In the genomic region with DNA sequence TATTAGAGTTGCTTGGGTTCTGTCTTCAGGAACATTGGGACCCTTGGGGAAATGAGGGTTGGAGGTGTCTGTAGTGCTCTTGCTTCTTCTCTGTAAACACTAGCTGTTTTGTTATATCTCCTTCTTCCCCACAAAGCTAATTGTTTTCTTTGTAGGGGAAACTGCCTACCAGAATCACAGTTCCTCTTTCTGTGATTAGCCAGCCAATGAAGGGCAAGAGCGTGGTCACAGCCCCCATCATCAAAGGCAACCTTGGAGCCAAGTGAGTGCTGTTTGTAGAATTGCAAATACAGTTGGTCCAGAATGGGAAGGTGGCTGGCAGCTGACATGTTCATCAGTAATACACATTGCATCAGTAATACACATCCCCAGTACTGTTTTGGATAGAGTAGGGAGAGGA, we compare ENCODE assay signal across 30 mouse cellular contexts. TPM values are rescaled to one million over a fixed set of nuclear protein-coding genes. Genes with fewer than 3 reads are reported as not detected.
DNase-seq lines count a peak whose midpoint lies in the region; ATAC-seq and TF ChIP-seq lines count a peak whose summit lies in the region.
"Had no signal": no experiment of that assay in that cellular context is flagged by ENCODE, and none has a peak within 500 bp of the region (broad histone marks: within the 10 kb centered on the region; RNA-seq: fewer than 3 reads in every experiment).

No protein-coding gene starts in this region.

- peak; percentile 47 for DNase-seq in 416B (ENCODE audit: low read depth)
- peak; percentile 37 to 49 for DNase-seq in B cell, adult 2 months
- no peak for DNase-seq in heart, postnatal 10 days
- DNase-seq in lung, adult 2 months, result no peak
- no peak for DNase-seq in urinary bladder, postnatal 14 days (ENCODE audit: low spot score)
- DNase-seq: adrenal gland, adult 8-10 months; cerebellum, adult 9-11 months; gastrocnemius, postnatal 10 days; heart, adult 11 months; kidney, postnatal 36 days; lung, embryonic 14.5 days; lung, postnatal 36 days had no signal

- H3K4me1 ChIP-seq in bone marrow macrophage, adult 2 months (ENCODE audit: control insufficient read depth, insufficient read depth, low read length), result peaks cover 11% of the 10 kb centered on the region
- H3K4me1 ChIP-seq in lung, adult 2 months (ENCODE audit: control insufficient read depth, insufficient read depth, low read length), result no peaks in the 10 kb centered on the region
- H3K4me1 ChIP-seq: embryonic facial prominence, embryonic 10.5 days; kidney, embryonic 15.5 days; limb, embryonic 12.5 days; neural tube, embryonic 13.5 days had no signal

- ATAC-seq in megakaryocyte progenitor cell, adult 5-6 weeks (replicated peaks; ENCODE audit: poor library complexity), result peak; percentile 76
- ATAC-seq: activated CD4-positive, CD25-positive, alpha-beta regulatory T cell, adult 4 months; forebrain, embryonic 16.5 days; hindbrain, postnatal 0 days; intestine, postnatal 0 days; liver, embryonic 12.5 days; midbrain, embryonic 16.5 days had no signal

- TF ChIP-seq POLR2A in bone marrow macrophage, adult 2 months (IDR thresholded peaks at IDR 0.05; ENCODE audit: borderline replicate concordance, low read depth, low read length), result no peak
- TF ChIP-seq POLR2A in lung, adult 2 months (IDR thresholded peaks at IDR 0.05; ENCODE audit: borderline replicate concordance, extremely low read depth, low read depth, low read length), result no peak

- H3K4me3 ChIP-seq in bone marrow macrophage, adult 2 months (ENCODE audit: insufficient read depth, low read length), result no peak overlapping the region
- H3K4me3 ChIP-seq in lung, adult 2 months (replicated peaks; ENCODE audit: extremely low read depth, low read depth, low read length), result no peak overlapping the region
- H3K4me3 ChIP-seq: embryonic facial prominence, embryonic 10.5 days; kidney, embryonic 15.5 days; limb, embryonic 12.5 days; liver, embryonic 12.5 days; myocyte; neural tube, embryonic 13.5 days had no signal

- intact Hi-C loops in heart, postnatal 10 days (cut with DNase I), result no loop called here

- no peak for TF ChIP-seq CTCF in bone marrow macrophage, adult 2 months (IDR thresholded peaks at IDR 0.05; ENCODE audit: low read depth, low read length)
- TF ChIP-seq CTCF in lung, adult 2 months (IDR thresholded peaks at IDR 0.05; ENCODE audit: insufficient read depth, low read length), result no peak

- 79% methylated on average over 1 of the region's 1 CpGs for WGBS in lung, adult 2 months

- H3K27ac ChIP-seq in bone marrow macrophage, adult 2 months (ENCODE audit: insufficient read depth, low read depth, low read length), result peak overlapping the region; percentile 68
- H3K27ac ChIP-seq: embryonic facial prominence, embryonic 10.5 days; hindbrain, postnatal 0 days; kidney, embryonic 15.5 days; limb, embryonic 12.5 days; liver, embryonic 12.5 days; neural tube, embryonic 13.5 days had no signal

RNA-seq across cellular contexts. Expression of a gene that starts 32.8 kb away (rescaled TPM):
- 13.1 and 14.2 TPM in 2 replicates for polyA plus RNA-seq in bone marrow macrophage, adult 2 months (2012; ENCODE audit: insufficient read depth, insufficient read length, missing spikeins)
- total RNA-seq in megakaryocyte progenitor cell, adult 5-6 weeks (2015), result 10.8 and 22.7 TPM in 2 replicates
- 18.5 and 24.5 TPM in 2 replicates for total RNA-seq in megakaryocyte progenitor cell, adult 5-6 weeks (2017)
- 10 to 100 TPM; 16.0 to 17.8 TPM for total RNA-seq in heart, postnatal 10 days (2021)
- polyA plus RNA-seq in lung, adult 2 months (2012; rRNA removed), result 16.6 and 19.7 TPM in 2 replicates

RNA-seq across cellular contexts. Expression of a gene that starts 45.4 kb away (rescaled TPM):
- not detected in 2 replicates for polyA plus RNA-seq in bone marrow macrophage, adult 2 months (2012; ENCODE audit: insufficient read depth, insufficient read length, missing spikeins)
- not detected in 2 replicates for total RNA-seq in megakaryocyte progenitor cell, adult 5-6 weeks (2015)
- total RNA-seq in megakaryocyte progenitor cell, adult 5-6 weeks (2017), result not detected in 2 replicates
- total RNA-seq in heart, postnatal 10 days (2021), result 1 to 10 TPM in 1 of 2 experiments, under 1 TPM in 1; 0.22 to 1.8 TPM
- 15.8 and 16.9 TPM in 2 replicates for polyA plus RNA-seq in lung, adult 2 months (2012; rRNA removed)
- total RNA-seq: hindbrain, postnatal 0 days; layer of hippocampus, postnatal 10 days; left cerebral cortex, postnatal 14 days had no signal
- polyA plus RNA-seq: activated CD4-positive, CD25-positive, alpha-beta regulatory T cell, adult 4 months; embryonic facial prominence, embryonic 10.5 days; heart, embryonic 11.5 days; heart, postnatal 0 days; hindbrain, embryonic 11.5 days; limb, embryonic 12.5 days; liver, embryonic 12.5 days; myocyte had no signal

Comparison
In these comparisons a context has a peak if more than half of its experiments do, and no peak if none do; other contexts are left out.
1. DNase-seq: peak in 416B (single experiment) and B cell, adult 2 months (2 of 2); none in heart, postnatal 10 days (0 of 2), lung, adult 2 months (single experiment) and urinary bladder, postnatal 14 days (single experiment).